Mouse (Mus musculus) erythroblast, embryonic 14.5 days (primary cell): ENCODE measurements around the gene Cmas. TPM values are rescaled to one million over a fixed set of nuclear protein-coding genes. Genes with fewer than 3 reads are reported as not detected.

ENCODE experiments used
- H3K27me3 ChIP-seq: 2 replicates; pipeline ENCODE4 v1.6.1; 2012; ENCODE audit warnings: inconsistent platforms; ENCODE audit not compliant: control insufficient read depth
- H3K36me3 ChIP-seq: 2 replicates; pipeline ENCODE4 v1.6.1; 2012; ENCODE audit warnings: mild to moderate bottlenecking, inconsistent platforms; ENCODE audit not compliant: control insufficient read depth
- H3K4me1 ChIP-seq: 2 replicates; pipeline ENCODE4 v1.6.1; 2012; ENCODE audit warnings: inconsistent platforms; ENCODE audit not compliant: control insufficient read depth
- H3K4me3 ChIP-seq: replicated peaks from 2 replicates; pipeline ENCODE3; 2012; ENCODE audit warnings: moderate library complexity, mild to moderate bottlenecking, inconsistent platforms
- H3K9me3 ChIP-seq: 2 replicates; pipeline ENCODE4 v1.6.1; 2012; ENCODE audit warnings: low read length, inconsistent platforms, mixed read lengths; ENCODE audit not compliant: control insufficient read depth
- GATA1 ChIP-seq: IDR thresholded peaks from 2 replicates; pipeline ENCODE4 v1.6.1; 2012; ENCODE audit warnings: low read length, inconsistent platforms, mixed read lengths
- TAL1 ChIP-seq: IDR thresholded peaks from 3 replicates; pipeline ENCODE4 v1.6.1; 2012; ENCODE audit warnings: low read length, inconsistent platforms, mixed read lengths
- polyA plus RNA-seq: library from polyadenylated mRNA; stranded (reverse); fragments of >175 nt; gene quantifications from 2 replicates; pipeline ENCODE4 v1.2.3, GENCODE M21; 2012

Cmas gene
- polyA plus RNA-seq, 1 experiment: 34.6 TPM

DNA sequence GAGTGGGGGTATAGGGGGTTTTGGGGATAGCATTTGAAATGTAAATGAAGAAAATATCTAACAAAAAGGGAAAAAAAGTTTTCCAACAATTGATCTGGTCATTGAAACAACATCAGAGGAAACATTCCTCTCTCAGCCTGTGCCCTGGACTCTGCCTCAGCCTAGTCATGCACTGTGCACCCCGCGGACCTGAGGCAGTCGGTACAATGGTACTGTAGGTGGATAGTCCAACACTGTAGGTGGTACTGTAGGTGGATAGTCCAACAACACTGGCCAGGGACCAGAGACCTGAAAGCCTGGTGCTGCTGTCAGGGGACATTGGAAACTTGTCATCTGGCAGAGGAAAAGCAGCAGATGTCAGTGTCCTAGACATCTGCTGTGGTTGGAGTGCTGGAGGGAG lies 13.4 kb downstream of the Cmas start:
- Histone ChIP-seq H3K4me3 (no peak overlapping the region), H3K27me3 (no peaks in the 10 kb centered on the region), H3K36me3 (peaks cover 100% of the 10 kb centered on the region), H3K4me1 (peaks cover 3% of the 10 kb centered on the region), H3K9me3 (no peaks in the 10 kb centered on the region)
- no peak for TF ChIP-seq TAL1
- no peak for TF ChIP-seq GATA1

DNA sequence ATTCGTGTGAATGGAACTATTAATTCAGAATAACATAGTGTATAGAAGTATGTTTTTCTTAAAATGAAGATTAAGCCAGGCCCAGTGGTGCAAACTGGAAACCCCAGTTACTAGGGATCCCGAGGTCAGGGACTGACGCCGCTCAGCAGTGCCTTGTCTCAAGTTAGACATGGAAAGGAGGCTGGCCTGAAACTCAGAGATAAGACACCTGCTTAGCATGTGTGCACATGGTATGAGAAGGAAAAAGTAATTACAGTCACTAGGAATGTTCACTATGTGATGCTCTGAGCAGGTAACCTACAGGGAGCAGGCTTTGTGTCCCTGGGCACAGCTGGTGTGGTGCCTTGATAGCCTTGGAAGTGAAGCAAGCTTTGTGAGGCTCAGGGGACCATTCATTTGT lies 15.2 kb downstream of the Cmas start:
- TF ChIP-seq TAL1 (no peak), GATA1 (no peak)
- Histone ChIP-seq H3K4me1 (peaks cover 3% of the 10 kb centered on the region), H3K36me3 (peaks cover 100% of the 10 kb centered on the region), H3K27me3 (no peaks in the 10 kb centered on the region), H3K4me3 (no peak overlapping the region), H3K9me3 (no peaks in the 10 kb centered on the region)

DNA sequence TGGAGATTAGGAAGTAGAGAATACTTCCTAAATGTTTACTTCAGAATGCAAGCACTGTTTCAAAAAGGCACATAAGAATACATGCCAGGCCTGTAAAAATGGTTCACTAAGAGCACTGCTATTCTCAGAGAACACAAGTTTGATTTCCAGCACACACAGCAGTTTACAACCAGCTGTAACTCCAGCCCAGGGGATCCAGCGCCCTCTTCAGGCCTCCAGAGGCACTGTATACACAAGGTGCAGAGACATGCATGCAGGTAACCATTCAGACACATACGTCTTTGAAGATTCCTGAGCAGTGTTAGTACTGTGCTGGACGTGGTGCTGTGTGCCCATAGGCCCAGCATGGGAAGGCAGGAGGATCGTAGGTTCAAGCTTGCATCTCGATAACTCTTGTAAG lies 17.1 kb downstream of the Cmas start:
- H3K4me1 ChIP-seq: peaks cover 7% of the 10 kb centered on the region
- H3K4me3 ChIP-seq: no peak overlapping the region
- H3K27me3 ChIP-seq: no peaks in the 10 kb centered on the region
- H3K36me3 ChIP-seq: peaks cover 98% of the 10 kb centered on the region
- TF ChIP-seq TAL1 (no peak), GATA1 (no peak)
- H3K9me3 ChIP-seq: no peaks in the 10 kb centered on the region

DNA sequence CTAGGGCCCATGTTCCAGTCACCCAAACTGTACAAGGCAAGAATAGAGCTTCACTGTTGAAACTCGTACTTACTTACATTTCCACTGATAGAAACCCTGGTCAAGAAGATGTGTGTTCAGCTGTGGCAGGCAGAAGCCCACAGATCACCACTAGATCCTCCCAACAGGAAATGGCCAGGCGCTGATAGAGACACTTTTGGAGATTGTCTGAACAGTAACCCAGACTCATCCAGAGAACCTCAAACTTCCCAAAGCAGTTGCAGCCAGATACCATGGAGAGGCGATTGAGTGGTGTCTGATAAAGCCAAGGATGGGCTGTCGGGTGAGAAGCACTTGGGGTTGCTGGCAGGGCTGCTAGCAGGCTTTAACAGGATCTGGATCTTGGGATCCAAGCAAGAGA lies 20.4 kb downstream of the Cmas start:
- peaks cover 68% of the 10 kb centered on the region for H3K36me3 ChIP-seq
- H3K4me3 ChIP-seq: no peak overlapping the region
- H3K4me1 ChIP-seq: peaks cover 4% of the 10 kb centered on the region
- H3K27me3 ChIP-seq: no peaks in the 10 kb centered on the region
- no peak for TF ChIP-seq TAL1
- no peak for TF ChIP-seq GATA1
- no peaks in the 10 kb centered on the region for H3K9me3 ChIP-seq

DNA sequence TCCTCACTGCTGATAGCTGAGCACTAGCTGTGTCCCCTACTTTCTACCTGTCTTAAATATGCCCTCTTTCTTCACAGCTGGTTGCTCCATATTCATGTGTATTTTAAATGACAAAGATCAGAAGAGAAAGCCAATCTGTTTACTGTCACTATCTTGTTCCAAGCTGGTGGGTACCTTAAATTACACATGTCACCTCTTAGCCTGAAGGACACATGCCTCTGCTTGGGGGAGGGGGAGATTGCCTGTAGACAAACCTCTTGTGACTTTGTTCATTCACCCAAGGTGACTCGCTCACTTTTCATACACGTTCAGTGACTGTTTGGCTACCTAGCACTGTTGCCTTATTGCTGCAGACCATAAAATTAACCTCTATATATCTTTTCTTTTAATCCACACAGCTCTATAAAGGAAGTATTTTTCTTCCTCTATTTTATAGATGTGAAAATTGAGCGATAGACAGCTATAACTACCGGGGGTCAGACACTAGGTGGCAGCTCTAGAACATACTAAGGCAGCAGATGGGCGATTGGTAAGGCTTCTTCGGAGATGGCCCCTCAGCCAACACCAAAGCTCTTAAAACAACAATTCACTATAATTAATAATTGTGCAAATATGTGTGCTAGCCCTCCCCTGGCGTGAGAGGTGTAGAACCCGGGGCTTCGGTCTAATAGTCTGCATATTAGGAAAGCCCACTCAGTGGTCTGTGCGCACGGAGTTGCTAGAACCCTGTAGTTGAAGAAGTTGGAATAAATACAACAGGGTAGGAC lies 22.7 kb downstream of the Cmas start:
- no peaks in the 10 kb centered on the region for H3K27me3 ChIP-seq
- TF ChIP-seq TAL1 (no peak), GATA1 (no peak)
- peaks cover 45% of the 10 kb centered on the region for H3K36me3 ChIP-seq
- H3K4me1 ChIP-seq: peaks cover 4% of the 10 kb centered on the region
- no peak overlapping the region for H3K4me3 ChIP-seq
- no peaks in the 10 kb centered on the region for H3K9me3 ChIP-seq

DNA sequence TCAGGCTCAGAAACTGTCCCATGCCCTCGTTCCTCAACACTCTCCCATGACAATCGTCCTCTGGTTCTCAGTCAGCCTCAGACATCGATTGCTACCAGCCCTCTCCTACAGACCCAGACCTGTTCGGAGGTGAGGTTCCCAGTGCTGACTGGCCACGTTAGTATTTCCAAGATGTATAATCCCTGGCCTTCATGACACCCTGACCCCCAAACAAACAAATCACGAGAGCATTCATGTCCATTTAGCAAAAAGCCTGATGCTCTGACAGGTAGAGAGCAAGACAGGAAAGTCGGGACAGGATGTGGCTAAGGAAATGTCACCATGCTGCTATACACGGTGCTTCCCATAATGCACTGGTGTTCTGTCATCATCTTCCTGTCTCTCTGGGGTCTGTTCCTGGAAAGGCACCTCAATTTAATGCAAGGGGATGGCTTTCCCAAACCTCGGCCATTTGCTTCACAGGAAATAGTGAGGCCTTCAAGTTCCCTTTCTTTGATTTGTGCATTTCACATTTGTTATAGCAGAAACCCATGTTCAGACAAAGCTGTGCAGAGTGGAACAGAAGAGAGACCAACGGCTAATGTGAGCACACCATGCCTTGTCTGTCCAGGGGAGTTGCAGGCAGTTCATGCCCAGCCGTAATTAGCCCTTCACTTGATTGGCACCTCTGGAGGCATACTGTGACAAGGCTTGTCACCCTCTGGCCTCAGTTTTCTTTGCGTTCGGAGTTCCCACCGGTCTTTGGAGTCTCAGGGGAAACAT lies 23.5 kb downstream of the Cmas start:
- TF ChIP-seq GATA1: no peak
- TF ChIP-seq TAL1: no peak
- Histone ChIP-seq H3K36me3 (peaks cover 37% of the 10 kb centered on the region), H3K27me3 (no peaks in the 10 kb centered on the region), H3K9me3 (no peaks in the 10 kb centered on the region), H3K4me3 (no peak overlapping the region), H3K4me1 (peaks cover 4% of the 10 kb centered on the region)

DNA sequence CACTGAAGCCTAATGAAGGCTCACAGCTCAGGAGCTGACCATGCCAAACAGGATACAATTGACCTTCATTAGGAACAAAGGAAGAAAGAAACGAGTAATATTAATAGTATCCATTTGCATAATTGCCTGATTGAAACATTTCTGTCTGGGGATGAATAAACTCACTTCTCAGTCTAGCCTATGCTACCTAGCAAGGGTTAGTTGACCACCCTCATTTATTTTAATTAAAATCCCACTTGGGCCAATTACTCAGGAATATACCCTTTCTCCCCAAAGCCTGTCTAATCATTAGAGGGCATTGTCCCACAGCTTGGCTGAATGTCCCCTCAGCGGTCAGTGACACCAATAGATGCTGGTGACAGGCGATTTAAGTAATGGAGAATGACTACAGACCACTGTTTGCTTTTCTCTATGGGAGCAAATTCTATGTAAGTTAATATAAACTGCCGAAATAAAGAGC lies 24.1 kb downstream of the Cmas start:
- peaks cover 31% of the 10 kb centered on the region for H3K36me3 ChIP-seq
- H3K4me1 ChIP-seq: peaks cover 4% of the 10 kb centered on the region
- TF ChIP-seq TAL1 (no peak), GATA1 (no peak)

DNA sequence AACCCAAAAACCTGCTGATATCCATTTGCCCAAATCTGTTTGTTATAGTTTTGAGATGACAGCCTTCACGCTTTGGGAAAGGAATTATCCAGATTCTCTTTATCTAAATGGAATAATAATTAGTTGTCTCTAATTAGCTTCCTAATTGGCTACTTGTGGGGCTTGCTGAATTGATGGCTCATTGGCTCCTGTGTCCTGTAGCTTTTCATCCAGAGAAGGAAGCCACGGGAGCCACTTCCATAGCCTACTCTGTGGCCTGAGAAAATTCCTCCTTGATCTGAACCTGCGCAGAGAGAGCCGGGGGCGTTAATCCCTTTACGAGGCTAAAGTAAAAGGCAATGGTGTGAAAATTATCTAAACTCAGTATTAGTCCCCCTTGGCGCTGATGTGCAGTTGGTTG lies 24.8 kb downstream of the Cmas start:
- TF ChIP-seq GATA1 (no peak), TAL1 (no peak)

More for the DNA sequence above, 24.1 kb downstream of the Cmas start:
- Histone ChIP-seq H3K9me3 (no peaks in the 10 kb centered on the region), H3K27me3 (no peaks in the 10 kb centered on the region), H3K4me3 (no peak overlapping the region)

DNA sequence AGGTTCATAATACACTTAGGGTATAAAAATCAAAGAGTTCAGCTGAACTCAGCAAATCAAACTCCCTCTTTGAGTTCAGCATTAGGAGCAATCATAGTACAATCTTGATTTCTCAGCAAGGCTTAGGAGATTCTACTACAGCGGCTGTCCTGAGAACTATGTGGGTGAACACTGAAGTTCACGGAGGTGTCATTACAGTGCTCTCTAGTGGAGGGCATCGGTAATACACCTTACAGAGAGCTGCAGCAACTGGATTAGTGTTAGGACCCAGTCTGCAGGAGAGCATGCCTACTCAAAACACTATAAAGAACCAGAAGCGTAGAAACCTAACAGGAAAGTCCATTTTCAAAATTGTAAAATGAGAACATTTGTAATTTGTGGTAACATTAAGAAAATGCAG lies 28.9 kb downstream of the Cmas start:
- Histone ChIP-seq H3K4me3 (no peak overlapping the region), H3K4me1 (no peaks in the 10 kb centered on the region), H3K27me3 (no peaks in the 10 kb centered on the region), H3K36me3 (no peaks in the 10 kb centered on the region), H3K9me3 (no peaks in the 10 kb centered on the region)
- TF ChIP-seq GATA1 (no peak), TAL1 (no peak)

More for the DNA sequence above, 24.8 kb downstream of the Cmas start:
- H3K27me3 ChIP-seq: no peaks in the 10 kb centered on the region
- no peak overlapping the region for H3K4me3 ChIP-seq
- peaks cover 4% of the 10 kb centered on the region for H3K4me1 ChIP-seq
- H3K36me3 ChIP-seq: peaks cover 24% of the 10 kb centered on the region
- no peaks in the 10 kb centered on the region for H3K9me3 ChIP-seq
